Mouse (Mus musculus): Measurements from ENCODE around the gene Fshr. TPM values are rescaled to one million over a fixed set of nuclear protein-coding genes. Genes with fewer than 3 reads are reported as not detected.

Fshr gene
- polyA plus RNA-seq (2012; fragmentation: generic; extraction: Trizol), result not detected

GRCm38 (mm10) chr17:89200575-89200974 is at the start of gene Fshr:
Fshr (minus strand) TSS chr17:89200675.
- Histone ChIP-seq H3K27me3 (ENCODE audit: control insufficient read depth, insufficient read depth, insufficient read length) (no peaks in the 10 kb centered on the region), H3K4me2 (ENCODE audit: low read depth) (no peak within 1 kb of the TSS), H3K4me3 (no peak within 1 kb of the TSS), H3ac (ENCODE audit: control insufficient read depth, insufficient read length) (no peak within 1 kb of the TSS), H3K79me2 (ENCODE audit: control insufficient read depth, insufficient read depth) (no peaks in the 10 kb centered on the region), H3K36me3 (ENCODE audit: control insufficient read depth, insufficient read depth) (no peaks in the 10 kb centered on the region)
- TF ChIP-seq MYOD1 (IDR thresholded peaks at IDR 0.05; ENCODE audit: control insufficient read depth in 1 of 3, insufficient read length in 2 of 3, low read depth in 2 of 3) (no peak), MAX (IDR thresholded peaks at IDR 0.05; ENCODE audit: low read depth) (no peak), MYOG (IDR thresholded peaks at IDR 0.05; ENCODE audit: control insufficient read depth in 1 of 3, insufficient read depth in 1 of 3, insufficient read length in 2 of 3, low read depth in 2 of 3) (no peak), POLR2AphosphoS2 (IDR thresholded peaks at IDR 0.05; ENCODE audit: insufficient read length, low read depth) (no peak), REST (IDR thresholded peaks at IDR 0.05; ENCODE audit: insufficient read depth, insufficient read length) (no peak), POLR2A (IDR thresholded peaks at IDR 0.05; ENCODE audit: insufficient read length, low read depth) (no peak), CEBPB (IDR thresholded peaks at IDR 0.05; ENCODE audit: insufficient read depth, poor library complexity, severe bottlenecking) (no peak), E2F4 (IDR thresholded peaks at IDR 0.05; ENCODE audit: insufficient read depth) (no peak), SRF (IDR thresholded peaks at IDR 0.05; ENCODE audit: control insufficient read depth, insufficient read length, low read depth) (no peak), TCF12 (IDR thresholded peaks at IDR 0.05; ENCODE audit: insufficient read depth, poor library complexity, severe bottlenecking) (no peak), TCF3 (IDR thresholded peaks at IDR 0.05; ENCODE audit: insufficient read length, low read depth) (no peak), USF1 (IDR thresholded peaks at IDR 0.05; ENCODE audit: low read depth) (no peak)

DNA sequence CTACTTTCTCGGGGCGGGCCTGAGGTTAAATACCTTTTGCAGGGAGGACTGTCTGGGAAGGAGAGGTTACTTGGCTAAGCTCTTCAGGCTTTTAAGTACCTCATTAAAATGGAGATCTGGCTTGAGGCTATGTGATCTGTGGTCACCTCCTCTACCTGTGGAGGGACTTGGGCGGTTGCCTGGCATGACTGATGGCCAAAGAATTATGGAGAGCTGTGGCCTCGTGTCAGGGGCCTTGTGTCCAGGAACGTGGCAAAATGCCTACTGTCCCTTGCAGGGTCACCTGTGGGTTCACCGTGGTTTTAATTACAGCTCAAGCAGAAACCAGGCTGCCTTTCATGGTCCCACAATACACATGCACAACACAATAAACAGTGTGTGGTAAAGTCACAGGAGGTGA is 1.7 kb upstream of the Fshr start:
- no peaks in the 10 kb centered on the region for H3K36me3 ChIP-seq (ENCODE audit: control insufficient read depth, insufficient read depth)
- no peaks in the 10 kb centered on the region for H3K27me3 ChIP-seq (ENCODE audit: control insufficient read depth, insufficient read depth, insufficient read length)

GRCm38 (mm10) chr17:89173545-89173944 is 26.9 kb downstream of the Fshr start:
- Histone ChIP-seq H3K4me2 (ENCODE audit: low read depth) (no peak overlapping the region), H3K79me2 (ENCODE audit: control insufficient read depth, insufficient read depth) (no peaks in the 10 kb centered on the region), H3K4me3 (no peak overlapping the region), H3ac (ENCODE audit: control insufficient read depth, insufficient read length) (no peak overlapping the region), H3K27me3 (ENCODE audit: control insufficient read depth, insufficient read depth, insufficient read length) (no peaks in the 10 kb centered on the region), H3K36me3 (ENCODE audit: control insufficient read depth, insufficient read depth) (no peaks in the 10 kb centered on the region)
- TF ChIP-seq CEBPB (IDR thresholded peaks at IDR 0.05; ENCODE audit: insufficient read depth, poor library complexity, severe bottlenecking), result no peak
- no peak for TF ChIP-seq MYOD1 (IDR thresholded peaks at IDR 0.05; ENCODE audit: control insufficient read depth in 1 of 3, insufficient read length in 2 of 3, low read depth in 2 of 3)
- no peak for TF ChIP-seq SRF (IDR thresholded peaks at IDR 0.05; ENCODE audit: control insufficient read depth, insufficient read length, low read depth)
- no peak for TF ChIP-seq TCF3 (IDR thresholded peaks at IDR 0.05; ENCODE audit: insufficient read length, low read depth)
- no peak for TF ChIP-seq POLR2A (IDR thresholded peaks at IDR 0.05; ENCODE audit: insufficient read length, low read depth)
- no peak for TF ChIP-seq USF1 (IDR thresholded peaks at IDR 0.05; ENCODE audit: low read depth)
- TF ChIP-seq MYOG (IDR thresholded peaks at IDR 0.05; ENCODE audit: control insufficient read depth in 1 of 3, insufficient read depth in 1 of 3, insufficient read length in 2 of 3, low read depth in 2 of 3), result no peak
- TF ChIP-seq MAX (IDR thresholded peaks at IDR 0.05; ENCODE audit: low read depth), result no peak
- TF ChIP-seq TCF12 (IDR thresholded peaks at IDR 0.05; ENCODE audit: insufficient read depth, poor library complexity, severe bottlenecking), result no peak
- TF ChIP-seq REST (IDR thresholded peaks at IDR 0.05; ENCODE audit: insufficient read depth, insufficient read length), result no peak
- TF ChIP-seq POLR2AphosphoS2 (IDR thresholded peaks at IDR 0.05; ENCODE audit: insufficient read length, low read depth), result no peak
- no peak for TF ChIP-seq E2F4 (IDR thresholded peaks at IDR 0.05; ENCODE audit: insufficient read depth)

More for the DNA sequence above, 1.7 kb upstream of the Fshr start:
- Histone ChIP-seq H3ac (ENCODE audit: control insufficient read depth, insufficient read length) (no peak overlapping the region), H3K79me2 (ENCODE audit: control insufficient read depth, insufficient read depth) (no peaks in the 10 kb centered on the region), H3K4me2 (ENCODE audit: low read depth) (no peak overlapping the region), H3K4me3 (no peak overlapping the region)
- no peak for TF ChIP-seq POLR2AphosphoS2 (IDR thresholded peaks at IDR 0.05; ENCODE audit: insufficient read length, low read depth)
- TF ChIP-seq TCF12 (IDR thresholded peaks at IDR 0.05; ENCODE audit: insufficient read depth, poor library complexity, severe bottlenecking), result no peak
- no peak for TF ChIP-seq CEBPB (IDR thresholded peaks at IDR 0.05; ENCODE audit: insufficient read depth, poor library complexity, severe bottlenecking)
- TF ChIP-seq USF1 (IDR thresholded peaks at IDR 0.05; ENCODE audit: low read depth), result no peak
- TF ChIP-seq SRF (IDR thresholded peaks at IDR 0.05; ENCODE audit: control insufficient read depth, insufficient read length, low read depth), result no peak
- no peak for TF ChIP-seq MYOG (IDR thresholded peaks at IDR 0.05; ENCODE audit: control insufficient read depth in 1 of 3, insufficient read depth in 1 of 3, insufficient read length in 2 of 3, low read depth in 2 of 3)
- no peak for TF ChIP-seq TCF3 (IDR thresholded peaks at IDR 0.05; ENCODE audit: insufficient read length, low read depth)
- no peak for TF ChIP-seq E2F4 (IDR thresholded peaks at IDR 0.05; ENCODE audit: insufficient read depth)
- no peak for TF ChIP-seq MAX (IDR thresholded peaks at IDR 0.05; ENCODE audit: low read depth)
- TF ChIP-seq REST (IDR thresholded peaks at IDR 0.05; ENCODE audit: insufficient read depth, insufficient read length), result no peak
- no peak for TF ChIP-seq MYOD1 (IDR thresholded peaks at IDR 0.05; ENCODE audit: control insufficient read depth in 1 of 3, insufficient read length in 2 of 3, low read depth in 2 of 3)

DNA sequence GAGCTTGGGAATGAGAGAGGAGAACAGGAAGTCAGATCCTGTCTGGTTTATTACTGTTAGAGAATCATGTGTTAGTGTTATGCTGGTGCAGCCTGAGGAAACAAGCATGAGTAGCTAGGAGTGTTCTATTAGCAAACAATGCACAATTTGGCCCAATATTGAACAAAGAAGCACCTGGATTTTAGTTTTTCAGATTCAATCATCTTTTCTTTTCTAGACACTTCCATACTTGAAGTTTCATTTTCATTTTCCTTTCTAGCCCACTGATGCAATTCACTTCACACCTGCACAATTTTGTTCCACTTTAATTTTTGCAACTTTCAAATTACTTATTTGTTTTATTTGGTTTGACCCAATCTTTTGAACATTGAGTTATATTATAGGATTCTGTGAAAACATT is 35.7 kb downstream of the Fshr start:
- Histone ChIP-seq H3ac (ENCODE audit: control insufficient read depth, insufficient read length) (no peak overlapping the region), H3K27me3 (ENCODE audit: control insufficient read depth, insufficient read depth, insufficient read length) (no peaks in the 10 kb centered on the region), H3K4me2 (ENCODE audit: low read depth) (no peak overlapping the region), H3K79me2 (ENCODE audit: control insufficient read depth, insufficient read depth) (no peaks in the 10 kb centered on the region), H3K36me3 (ENCODE audit: control insufficient read depth, insufficient read depth) (no peaks in the 10 kb centered on the region), H3K4me3 (no peak overlapping the region)
- TF ChIP-seq MYOD1 (IDR thresholded peaks at IDR 0.05; ENCODE audit: control insufficient read depth in 1 of 3, insufficient read length in 2 of 3, low read depth in 2 of 3) (no peak), POLR2A (IDR thresholded peaks at IDR 0.05; ENCODE audit: insufficient read length, low read depth) (no peak), TCF3 (IDR thresholded peaks at IDR 0.05; ENCODE audit: insufficient read length, low read depth) (no peak), TCF12 (IDR thresholded peaks at IDR 0.05; ENCODE audit: insufficient read depth, poor library complexity, severe bottlenecking) (no peak), MYOG (IDR thresholded peaks at IDR 0.05; ENCODE audit: control insufficient read depth in 1 of 3, insufficient read depth in 1 of 3, insufficient read length in 2 of 3, low read depth in 2 of 3) (no peak), POLR2AphosphoS2 (IDR thresholded peaks at IDR 0.05; ENCODE audit: insufficient read length, low read depth) (no peak), MAX (IDR thresholded peaks at IDR 0.05; ENCODE audit: low read depth) (no peak), E2F4 (IDR thresholded peaks at IDR 0.05; ENCODE audit: insufficient read depth) (no peak), CEBPB (IDR thresholded peaks at IDR 0.05; ENCODE audit: insufficient read depth, poor library complexity, severe bottlenecking) (no peak), REST (IDR thresholded peaks at IDR 0.05; ENCODE audit: insufficient read depth, insufficient read length) (no peak), SRF (IDR thresholded peaks at IDR 0.05; ENCODE audit: control insufficient read depth, insufficient read length, low read depth) (no peak), USF1 (IDR thresholded peaks at IDR 0.05; ENCODE audit: low read depth) (no peak)

Data from myocyte (in vitro differentiated cells).